Mouse (Mus musculus) urinary bladder, postnatal 14 days (tissue): ENCODE results near the gene Tmem52.
"Not testable (repeated sequence)": the region's sequence is repeated elsewhere in the genome, so short reads cannot be mapped to it uniquely, and the experiment has no call there.

ENCODE experiments used
- DNase-seq: peaks from one replicate; pipeline ENCODE4 v3.0.0; 2021; ENCODE audit warnings: low spot score

Tmem52 gene

DNA sequence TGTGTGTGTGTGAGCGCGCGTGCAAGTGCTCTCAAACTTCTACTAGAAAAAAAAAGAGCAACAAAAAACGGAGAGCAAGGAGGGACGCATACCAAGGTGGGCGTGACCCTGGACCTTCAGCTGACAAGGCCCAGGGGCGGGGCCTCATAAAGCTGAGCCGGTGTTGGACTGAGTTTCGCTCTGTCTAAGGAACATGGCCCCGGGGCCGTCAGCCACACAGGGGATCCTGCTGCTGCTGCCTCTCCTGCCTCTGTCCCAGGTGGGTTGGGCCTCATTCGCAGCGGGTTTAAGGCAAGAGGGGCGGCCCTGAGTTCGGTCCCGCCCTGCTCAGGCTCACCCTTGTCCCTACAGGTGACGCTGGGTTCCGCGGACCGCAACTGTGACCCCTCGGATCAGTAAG lies at the start of gene Tmem52:
Tmem52 (plus strand) TSS at position 163 of the 400 bp plus-strand sequence.
- DNase-seq = peak; percentile 68

DNA sequence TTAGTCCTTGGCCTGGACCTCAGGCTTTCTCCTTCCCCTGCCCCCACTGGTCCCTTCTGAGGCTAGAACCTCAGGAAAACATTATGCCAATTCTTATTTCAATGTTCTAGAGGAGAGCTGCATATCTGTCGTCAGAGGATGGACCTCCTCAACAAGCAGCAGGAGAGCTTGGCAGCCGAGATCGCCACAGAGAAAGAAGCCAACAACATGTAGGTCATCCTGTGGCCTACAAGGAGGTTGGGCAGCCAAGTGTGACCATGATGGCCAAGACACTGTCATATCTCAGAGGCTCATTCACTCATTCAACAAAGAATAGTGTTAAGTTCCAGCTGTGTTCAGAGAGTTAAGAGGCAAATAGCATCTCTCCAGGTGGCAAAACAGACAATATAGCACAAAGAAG lies 48.8 kb upstream of the Tmem52 start:
- no peak for DNase-seq

DNA sequence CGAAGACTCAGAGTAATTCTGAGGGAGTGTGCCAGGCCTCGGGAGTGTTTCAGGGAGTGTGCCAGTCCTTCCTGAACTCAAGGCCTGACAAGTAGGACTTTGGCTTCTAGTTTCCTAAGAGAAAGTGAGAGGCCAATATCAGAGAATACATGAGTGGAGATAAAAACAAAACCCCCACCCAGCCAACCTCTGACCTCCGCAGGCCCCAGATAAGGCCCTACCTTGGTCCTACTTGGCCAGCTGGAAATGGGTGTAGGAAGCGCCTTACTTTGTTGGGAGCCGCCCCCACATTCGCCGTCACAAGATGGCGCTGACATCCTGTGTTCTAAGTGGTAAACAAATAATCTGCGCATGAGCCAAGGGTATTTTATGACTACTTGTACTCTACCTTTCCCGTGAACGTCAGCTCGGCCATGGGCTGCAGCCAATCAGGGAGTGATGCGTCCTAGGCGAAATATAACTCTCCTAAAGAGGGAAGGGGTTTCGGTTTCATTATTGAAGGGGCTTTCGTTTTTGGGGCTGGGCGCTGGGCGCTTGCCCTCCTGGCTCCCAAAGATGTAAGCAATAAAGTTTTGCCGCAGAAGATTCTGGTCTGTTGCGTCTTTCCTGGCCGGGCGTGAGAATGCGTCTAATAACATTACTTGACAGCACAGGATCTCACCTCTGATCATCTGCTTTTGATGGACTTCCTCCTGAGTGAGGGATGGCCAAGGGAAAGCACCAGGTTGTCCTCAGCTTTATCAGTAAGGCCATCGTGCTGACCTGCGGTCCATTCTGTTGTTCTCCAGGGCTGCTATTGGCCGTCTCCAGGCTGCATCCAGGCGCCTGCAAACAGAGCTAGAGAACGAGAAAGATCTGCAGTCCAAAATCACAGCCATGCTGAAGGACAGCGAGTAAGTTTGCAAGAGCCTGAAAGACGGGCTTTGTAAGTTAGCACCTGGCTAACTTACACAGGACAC lies 47.2 kb upstream of the Tmem52 start:
- not testable (repeated sequence) for DNase-seq

DNA sequence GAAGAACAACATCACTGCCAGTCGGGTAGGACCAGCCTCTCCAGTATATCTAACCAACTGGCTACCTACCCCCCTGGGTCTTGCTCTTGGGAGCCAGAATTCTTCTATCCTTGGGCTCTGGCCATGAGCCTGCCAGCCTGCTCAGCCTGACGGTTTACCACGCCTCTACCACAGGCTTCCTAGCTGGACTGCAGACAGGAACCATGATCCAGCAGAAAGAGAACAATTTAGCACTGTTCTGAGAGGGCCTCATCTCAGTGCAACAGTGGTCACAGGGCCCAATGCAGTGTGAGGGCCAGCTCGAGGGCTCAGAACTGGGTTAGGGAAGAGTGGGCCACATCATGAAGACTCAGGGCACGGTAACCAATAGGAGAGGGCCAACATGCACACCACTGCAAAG lies 44.9 kb upstream of the Tmem52 start:
- no peak for DNase-seq

DNA sequence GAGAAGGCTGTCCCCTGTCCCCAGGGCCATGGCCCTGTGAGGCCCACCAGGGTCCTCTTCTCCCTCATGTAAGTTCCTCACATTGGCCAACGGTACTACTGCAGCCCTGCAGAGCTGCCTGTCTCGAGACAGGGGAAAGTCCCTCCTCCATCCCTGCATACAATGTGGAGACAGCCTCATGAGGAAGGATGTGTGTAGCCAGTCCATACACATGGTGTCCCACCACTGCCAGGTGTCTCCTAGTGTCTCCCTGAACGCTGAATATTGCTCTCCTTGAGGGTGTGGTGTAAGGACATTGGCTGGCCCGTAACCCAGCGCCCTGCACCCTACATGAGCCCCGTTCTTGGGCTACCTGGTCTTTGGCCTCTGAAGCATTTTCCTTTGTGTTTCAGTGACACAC lies 42.6 kb upstream of the Tmem52 start:
- no peak for DNase-seq

DNA sequence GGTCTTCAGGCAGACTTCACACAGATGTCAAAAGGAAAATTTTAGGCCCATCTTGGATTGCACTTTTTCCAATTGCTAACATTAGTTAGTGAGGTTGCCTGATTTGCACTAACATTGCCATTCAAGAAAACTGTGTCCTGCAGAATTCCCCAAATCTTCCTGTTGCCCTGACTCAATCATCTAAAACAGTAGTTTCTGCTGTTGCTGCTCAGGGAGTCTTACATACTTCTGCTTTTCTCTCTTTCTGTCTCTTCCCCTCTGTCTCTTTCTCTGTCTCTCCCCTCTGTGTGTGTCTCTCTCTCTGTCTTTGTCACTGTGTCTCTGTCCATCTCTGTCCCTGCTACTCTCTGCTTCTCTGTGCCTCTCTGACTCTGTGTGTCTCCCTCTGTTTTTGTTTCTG lies 40.5 kb upstream of the Tmem52 start:
- no peak for DNase-seq

DNA sequence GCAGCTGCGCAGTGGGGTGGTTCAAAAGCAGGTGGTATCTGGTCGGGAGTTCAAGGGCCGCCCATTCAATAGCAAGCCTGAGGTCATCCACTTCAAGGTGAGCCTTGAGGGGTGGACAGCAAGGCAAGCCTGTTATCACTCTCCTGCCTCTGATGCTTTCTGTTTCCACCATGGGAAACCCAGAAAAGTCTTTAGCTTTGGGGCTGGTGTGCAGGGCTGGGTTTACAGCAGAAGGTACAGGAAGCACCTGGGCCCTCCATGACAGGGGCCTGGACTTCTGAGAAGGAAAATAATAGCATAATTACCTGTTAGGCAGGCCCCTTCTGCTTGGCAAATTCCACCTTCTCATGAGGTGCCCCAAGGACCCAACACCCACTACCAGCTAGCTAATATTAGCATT lies 39.7 kb upstream of the Tmem52 start:
- DNase-seq = no peak

DNA sequence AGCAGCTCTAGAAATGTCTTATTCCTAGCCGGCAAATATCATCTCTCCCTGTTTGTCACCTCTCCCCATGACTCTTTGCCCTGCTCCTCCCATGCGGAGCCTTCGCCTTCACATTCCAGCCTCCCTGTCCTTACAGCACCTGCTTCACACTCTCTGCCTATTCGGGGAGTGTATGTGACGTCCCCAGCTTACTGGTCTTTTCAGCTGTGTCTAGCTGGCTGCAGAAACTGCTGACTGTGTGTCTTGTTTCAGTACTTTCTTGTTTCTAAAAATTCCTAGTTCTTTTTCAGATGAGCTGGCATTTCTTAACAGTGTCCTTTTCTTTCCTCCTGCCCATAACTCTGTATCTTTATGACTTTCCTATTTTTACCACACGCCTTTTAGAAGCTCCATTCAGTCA lies 36.6 kb upstream of the Tmem52 start:
- DNase-seq = no peak

DNA sequence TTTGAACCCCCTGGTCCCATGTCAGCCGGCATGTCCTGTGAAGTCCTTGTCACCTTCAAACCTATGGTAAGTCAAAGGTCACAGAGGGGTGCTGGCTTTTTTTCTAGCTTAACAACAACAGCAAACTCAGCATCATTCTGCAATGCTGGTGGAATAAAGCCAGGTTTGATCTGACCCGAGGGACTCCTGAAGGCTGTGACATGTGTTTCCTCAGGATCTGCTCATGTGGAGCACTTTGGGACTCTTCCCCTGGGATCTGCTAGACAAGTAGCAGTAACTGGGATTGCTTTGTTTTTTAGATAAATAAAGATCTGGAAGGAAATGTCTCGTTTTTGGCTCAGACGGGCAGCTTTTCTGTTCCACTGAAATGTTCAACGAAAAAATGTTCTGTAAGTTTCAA lies 34.9 kb upstream of the Tmem52 start:
- DNase-seq = no peak

DNA sequence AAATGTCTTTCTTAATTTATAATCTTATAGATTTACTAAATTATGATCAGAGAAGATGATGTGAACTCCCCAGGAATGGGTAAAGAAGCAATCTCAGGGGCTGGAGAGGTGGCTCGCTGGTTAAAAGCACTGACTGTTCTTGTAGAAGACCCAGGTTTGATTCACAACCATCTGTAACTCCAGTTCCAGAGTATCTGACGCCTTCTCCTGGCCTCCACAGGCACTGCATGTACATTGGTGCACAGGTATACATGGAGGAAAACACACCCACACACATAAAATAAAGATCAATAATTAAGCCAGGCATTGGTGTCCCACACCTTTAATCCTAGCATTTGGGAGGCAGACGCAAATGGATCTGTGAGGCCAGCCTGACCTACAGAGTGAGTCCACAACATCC lies 26.1 kb upstream of the Tmem52 start:
- no peak for DNase-seq

DNA sequence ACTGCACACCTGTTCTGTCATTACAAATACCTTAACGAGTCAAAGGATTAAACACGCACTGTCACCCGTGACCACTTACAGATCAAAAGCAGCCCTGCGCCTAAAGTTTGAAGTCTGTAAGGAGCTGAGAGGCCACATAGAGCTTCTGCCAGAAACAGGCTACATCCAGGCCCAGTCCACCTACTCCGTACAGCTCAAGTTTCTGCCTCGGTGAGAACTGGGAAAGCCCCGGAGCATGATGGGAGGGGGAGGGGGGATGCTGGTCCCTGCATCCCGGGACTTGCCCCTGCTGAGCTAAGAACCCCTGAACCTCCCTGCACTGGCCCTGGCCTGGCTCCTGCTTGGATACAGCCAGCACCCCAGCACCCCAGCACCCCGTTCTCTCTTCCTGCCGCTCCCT lies 17.3 kb upstream of the Tmem52 start:
- DNase-seq = no peak

DNA sequence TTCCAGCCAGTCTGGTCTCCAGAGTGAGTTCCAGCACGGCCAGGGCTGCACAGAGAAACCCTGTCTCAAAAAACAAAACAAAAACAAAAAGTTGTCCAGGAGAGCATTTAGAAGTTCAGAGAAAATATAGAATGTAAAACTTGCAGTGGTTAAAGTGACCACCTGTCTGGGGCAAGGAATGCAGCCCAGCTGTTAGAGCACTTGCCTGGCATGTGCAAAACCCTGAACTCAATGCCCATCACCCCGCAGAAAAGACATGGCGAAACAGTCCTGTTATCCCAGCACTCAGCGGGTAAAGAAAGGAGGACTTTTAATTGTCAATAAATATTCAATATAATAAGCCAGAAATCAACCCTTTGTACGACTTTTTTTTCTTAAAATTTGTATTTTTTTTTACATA lies 10.3 kb upstream of the Tmem52 start:
- no peak for DNase-seq

DNA sequence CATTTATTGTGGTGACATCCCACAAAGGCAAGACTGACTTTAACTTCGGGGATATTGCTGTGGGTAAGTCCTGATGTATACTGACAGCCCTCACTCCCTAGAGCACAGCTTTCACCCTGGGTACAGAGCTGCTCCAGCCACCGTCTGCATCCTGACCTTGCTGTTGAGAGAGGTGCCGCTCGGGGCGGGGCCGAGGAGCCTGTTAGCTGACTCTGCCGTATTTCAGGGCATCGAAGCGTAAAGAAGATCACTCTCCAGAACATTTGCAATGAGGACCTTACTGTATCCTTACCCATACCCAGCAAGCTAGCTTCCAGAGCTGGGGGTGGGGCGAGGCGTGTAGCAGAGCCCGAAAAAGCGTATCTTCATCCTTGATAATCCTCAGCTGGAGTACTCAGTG lies 5.9 kb upstream of the Tmem52 start:
- DNase-seq = no peak

DNA sequence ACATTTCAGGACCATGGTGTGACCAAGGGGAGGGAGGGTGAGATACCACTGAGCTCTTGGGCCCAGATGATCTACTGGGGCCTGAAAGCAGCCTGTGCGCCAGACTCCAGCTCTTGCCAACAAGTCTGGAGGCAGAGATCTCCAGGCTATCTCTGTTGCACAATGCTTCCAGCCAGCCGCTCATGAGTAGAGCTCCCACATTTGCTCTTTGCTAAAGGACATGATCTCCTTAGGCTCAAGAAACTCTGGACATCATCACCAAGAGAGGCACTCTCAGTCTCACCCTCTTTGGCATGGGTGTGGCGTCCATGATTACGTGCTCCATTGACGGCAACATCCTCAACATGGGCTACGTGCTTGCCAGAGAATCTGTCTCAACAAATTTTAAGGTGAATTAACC lies 5.3 kb upstream of the Tmem52 start:
- no peak for DNase-seq

DNA sequence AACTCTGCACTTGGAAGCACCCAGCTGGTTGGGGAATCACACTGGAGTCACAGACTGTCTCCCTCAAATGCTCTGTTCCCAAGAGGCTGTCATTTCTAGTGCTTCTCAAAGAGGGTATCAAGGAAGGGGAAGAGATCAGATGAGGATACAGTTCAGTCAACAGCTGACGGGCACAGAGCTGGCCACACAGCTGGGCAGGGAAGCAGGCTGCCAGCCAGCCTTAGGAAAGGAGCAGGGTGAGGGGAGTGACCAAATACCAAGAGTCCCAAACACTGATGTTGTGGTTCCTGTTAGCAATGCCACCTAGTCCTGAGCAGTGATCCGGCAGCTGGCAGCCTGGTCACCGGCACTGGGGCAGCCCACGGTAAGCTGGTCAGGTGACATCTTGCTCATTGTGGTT lies 4.9 kb upstream of the Tmem52 start:
- no peak for DNase-seq

DNA sequence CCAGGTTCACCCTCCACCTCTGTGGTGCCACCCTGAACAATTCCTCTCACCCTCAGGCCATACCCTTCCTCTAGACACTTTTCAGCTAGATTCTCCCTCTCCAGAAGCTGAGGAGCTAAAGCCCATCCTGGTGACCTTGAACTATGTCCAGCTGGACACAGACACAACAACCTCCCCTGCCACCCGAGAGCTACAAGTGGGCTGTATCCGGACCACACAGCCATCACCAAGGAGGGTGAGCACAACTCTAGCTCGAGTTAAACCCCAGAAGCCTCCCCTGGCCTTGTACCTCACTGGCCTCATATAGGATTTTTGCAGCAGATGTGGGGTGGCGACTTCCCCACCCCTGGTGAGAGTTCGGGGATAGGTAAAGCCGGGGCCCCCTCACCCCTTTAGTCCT lies 3.3 kb upstream of the Tmem52 start:
- DNase-seq = no peak

DNA sequence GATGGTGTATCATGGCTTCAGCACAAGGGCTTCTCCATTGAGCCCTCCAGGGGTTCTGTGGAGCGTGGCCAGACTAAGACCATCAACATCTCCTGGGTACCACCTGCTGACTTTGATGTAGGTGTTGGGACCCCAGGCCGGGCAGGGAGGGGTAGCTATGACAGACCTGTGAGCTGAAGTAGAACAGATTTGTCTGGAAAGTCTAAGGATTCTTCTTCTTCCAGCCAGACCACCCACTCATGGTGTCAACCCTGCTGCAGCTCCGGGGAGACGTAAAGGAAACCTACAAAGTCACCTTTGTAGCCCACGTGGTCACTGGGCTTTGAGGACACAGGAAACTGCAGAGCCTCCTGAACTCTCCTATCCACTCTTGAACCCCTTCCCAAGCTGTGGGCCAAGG lies 2.8 kb upstream of the Tmem52 start:
- no peak for DNase-seq

DNA sequence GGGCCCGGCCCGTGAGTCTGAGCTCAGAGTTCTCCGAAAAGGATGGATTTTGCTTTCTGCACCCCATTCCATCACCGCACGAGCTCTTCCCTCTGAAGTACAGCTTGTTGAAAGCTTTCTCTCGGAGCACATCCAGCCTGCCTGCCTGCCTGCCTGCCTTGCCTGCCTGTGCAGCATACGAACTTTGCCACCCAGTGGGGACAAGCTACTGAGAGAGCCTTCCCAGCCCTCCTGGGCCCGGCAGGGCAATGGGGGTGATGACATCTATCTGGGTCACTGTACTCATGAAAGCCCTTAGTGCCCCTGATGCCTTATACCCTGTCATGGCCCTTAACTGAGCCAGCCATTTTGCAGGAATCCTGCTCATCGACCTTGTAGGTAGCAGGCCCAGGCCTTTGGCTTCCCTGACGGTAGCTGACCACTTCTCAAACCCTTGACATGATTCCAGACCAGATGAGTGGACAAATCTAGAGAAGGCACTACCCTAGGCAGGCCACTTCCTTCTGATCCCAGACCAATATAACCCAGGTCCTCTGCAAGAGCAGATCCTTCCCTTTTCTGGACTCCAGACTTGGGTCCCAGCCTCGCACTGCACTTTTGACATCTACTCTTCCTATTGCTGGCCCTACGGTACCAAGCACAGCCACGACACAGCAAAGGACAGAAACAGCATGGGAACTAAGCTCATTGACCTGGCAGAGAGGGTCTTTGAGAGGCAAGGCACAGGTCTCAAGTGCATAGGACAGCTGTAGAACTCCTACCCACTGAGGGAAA lies 1.5 kb upstream of the Tmem52 start:
- no peak for DNase-seq

DNA sequence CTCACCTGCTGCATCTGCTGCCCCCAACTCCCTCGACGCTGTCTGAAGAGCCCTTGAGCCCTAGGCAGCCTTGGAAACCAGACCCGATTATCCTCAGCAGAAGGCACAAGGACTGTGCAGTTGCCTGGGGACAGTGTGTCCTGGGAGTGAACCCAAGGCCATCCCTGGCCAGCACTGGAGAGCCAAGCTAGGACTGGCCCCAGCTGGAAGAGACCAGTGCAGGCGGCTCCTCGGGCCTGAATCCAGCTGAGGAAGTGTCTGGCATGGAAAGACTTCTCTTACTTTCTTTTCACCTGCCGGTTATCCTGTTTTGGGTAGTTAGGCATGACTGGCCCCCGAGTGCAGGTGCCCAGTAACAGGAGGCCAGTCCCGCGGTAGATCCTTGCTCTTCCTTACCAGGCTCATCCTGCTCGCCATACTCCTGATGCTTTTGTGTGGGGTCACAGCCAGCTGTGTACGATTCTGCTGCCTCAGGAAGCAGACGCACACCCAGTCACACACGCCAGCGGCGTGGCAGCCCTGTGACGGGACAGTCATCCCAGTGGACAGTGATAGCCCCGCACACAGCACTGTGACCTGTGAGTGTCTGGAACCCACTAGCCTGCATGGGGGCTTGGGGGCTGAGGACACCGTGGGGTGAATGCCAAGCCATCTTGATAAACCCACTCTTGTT lies 812 bp downstream of the Tmem52 start:
- no peak for DNase-seq

DNA sequence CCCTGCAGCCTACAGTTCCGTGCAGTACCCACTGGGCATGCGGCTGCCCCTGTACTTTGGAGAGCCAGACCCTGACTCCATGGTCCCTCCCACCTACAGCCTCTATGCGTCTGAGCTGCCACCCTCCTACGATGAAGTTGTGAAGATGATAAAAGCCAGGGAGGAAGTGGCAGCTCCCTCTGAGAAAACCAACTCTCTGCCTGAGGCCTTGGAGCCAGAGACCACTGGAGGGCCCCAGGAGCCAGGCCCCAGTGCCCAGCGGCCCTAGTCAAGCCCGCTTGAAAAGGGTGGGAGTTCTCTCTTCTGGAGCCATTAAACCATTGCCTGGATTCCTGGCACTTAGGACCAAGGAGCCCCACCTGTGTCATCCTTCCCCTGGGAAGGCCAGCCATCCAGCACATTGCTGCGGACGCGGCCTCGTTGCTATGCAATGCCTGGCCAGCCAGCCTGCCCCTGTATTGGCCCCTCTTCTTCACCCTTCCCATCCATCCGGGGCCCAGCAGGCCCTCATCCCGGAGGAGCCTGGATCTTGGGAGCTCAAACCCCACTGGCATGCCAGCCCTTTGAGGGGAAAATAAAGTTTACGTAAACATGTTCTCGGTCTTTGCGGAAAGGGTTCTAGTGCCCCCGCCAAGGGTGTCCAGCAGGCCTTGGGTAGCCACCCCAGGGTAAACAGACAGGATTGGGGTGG lies 1.5 kb downstream of the Tmem52 start:
- DNase-seq = no peak

DNA sequence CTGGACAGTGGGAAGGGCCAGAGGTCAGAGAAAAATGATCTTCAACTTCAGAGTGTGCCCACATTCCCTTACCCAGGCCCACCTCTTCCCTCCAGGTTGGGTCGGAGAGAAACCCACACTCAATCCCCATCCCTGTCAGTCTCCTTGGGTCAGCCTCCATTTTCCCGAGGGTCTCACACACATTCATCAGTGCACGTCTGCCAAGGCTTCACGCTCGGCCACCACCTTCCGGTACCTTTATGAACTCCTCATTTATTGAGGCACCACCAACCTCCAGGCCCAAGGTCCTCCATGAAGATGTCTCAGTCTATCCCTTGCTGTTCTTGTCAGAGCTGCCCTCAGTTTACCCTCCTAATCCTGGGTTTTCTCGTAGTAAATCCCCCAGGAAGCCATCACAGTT lies 2.1 kb downstream of the Tmem52 start:
- no peak for DNase-seq

DNA sequence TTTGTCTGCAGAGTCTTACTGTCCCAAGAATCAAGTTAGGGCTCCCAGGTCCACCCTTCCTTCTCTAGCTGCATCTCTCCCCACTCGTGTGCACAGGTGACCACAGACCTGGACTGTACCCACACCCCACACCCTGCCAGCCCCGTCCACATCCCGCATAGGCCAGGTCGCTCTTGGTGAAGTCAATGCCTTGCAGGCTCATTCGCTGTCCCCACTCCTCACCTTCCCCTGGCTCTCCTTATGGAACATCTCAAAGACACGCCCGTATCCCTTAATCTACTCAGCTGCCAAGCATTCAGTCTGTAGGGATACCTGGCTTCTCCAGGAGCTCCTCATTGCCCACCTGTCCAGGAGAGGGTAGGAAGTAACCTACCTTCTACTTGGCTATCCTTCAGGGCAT lies 2.5 kb downstream of the Tmem52 start:
- DNase-seq = no peak
